Mouse (Mus musculus) ES-E14 (cell line): ENCODE results near the gene Ppp5c. TPM values are rescaled to one million over a fixed set of nuclear protein-coding genes. Genes with fewer than 3 reads are reported as not detected.
"Not testable (repeated sequence)": the region's sequence is repeated elsewhere in the genome, so short reads cannot be mapped to it uniquely, and the experiment has no call there.

Experiments used
- DNase-seq: peaks from one replicate; pipeline ENCODE4 v3.0.0-alpha.2; 2013; ENCODE audit warnings: low read depth, low spot score
- H3K27ac ChIP-seq: 2 replicates; pipeline ENCODE4 v1.5.1; 2012; ENCODE audit warnings: low read depth, mild to moderate bottlenecking, low read length, moderate library complexity, mixed read lengths; ENCODE audit not compliant: poor library complexity, insufficient read depth, severe bottlenecking
- H3K36me3 ChIP-seq: 2 replicates; pipeline ENCODE4 v1.6.1; 2012; ENCODE audit warnings: mild to moderate bottlenecking, low read length, moderate library complexity, mixed read lengths; ENCODE audit not compliant: control insufficient read depth, poor library complexity, insufficient read depth, severe bottlenecking
- H3K4me1 ChIP-seq, 2 experiments: fragments of 150-350 bp in 1 of 2; sonication (generic) in 1 of 2; 2 replicates each; pipeline ENCODE4 v1.6.1; 2012; ENCODE audit warnings: low read length in 2 of 2, mild to moderate bottlenecking in 1 of 2, mixed read lengths in 1 of 2; ENCODE audit not compliant: control insufficient read depth in 2 of 2, insufficient read depth in 2 of 2, poor library complexity in 1 of 2
- H3K4me3 ChIP-seq, 2 experiments: fragments of 150-350 bp in 1 of 2; sonication (generic) in 1 of 2; 2 replicates each; pipeline ENCODE4 v1.5.1; 2012; ENCODE audit warnings: low read length in 2 of 2, low read depth in 1 of 2, mild to moderate bottlenecking in 1 of 2, mixed read lengths in 1 of 2; ENCODE audit not compliant: insufficient read depth in 1 of 2, poor library complexity in 1 of 2, severe bottlenecking in 1 of 2
- H3K9ac ChIP-seq: 2 replicates; pipeline ENCODE4 v1.6.1; 2012; ENCODE audit warnings: low read depth, mild to moderate bottlenecking, low read length, mixed read lengths; ENCODE audit not compliant: poor library complexity, insufficient read depth, severe bottlenecking
- H3K9me3 ChIP-seq: fragments of 150-350 bp; sonication (generic); 2 replicates; pipeline ENCODE4 v1.6.1; 2012; ENCODE audit warnings: low read depth, mild to moderate bottlenecking, low read length; ENCODE audit not compliant: control insufficient read depth, insufficient read depth
- CHD2 ChIP-seq: IDR thresholded peaks from 2 replicates; pipeline ENCODE4 v1.6.1; 2014; ENCODE audit warnings: mild to moderate bottlenecking, low read depth, low read length, inconsistent platforms
- HCFC1 ChIP-seq: IDR thresholded peaks from 2 replicates; pipeline ENCODE4 v1.6.1; 2012; ENCODE audit warnings: low read length, inconsistent platforms, borderline replicate concordance; ENCODE audit not compliant: insufficient read depth
- MAFK ChIP-seq: IDR thresholded peaks from 2 replicates; pipeline ENCODE4 v1.6.1; 2014; ENCODE audit warnings: mild to moderate bottlenecking, low read depth, low read length, inconsistent platforms; ENCODE audit not compliant: insufficient read depth
- ZC3H11A ChIP-seq: IDR thresholded peaks from 2 replicates; pipeline ENCODE4 v1.6.1; 2012; ENCODE audit warnings: low read depth, mild to moderate bottlenecking, inconsistent platforms, low read length, borderline replicate concordance
- ZNF384 ChIP-seq: IDR thresholded peaks from 2 replicates; pipeline ENCODE4 v1.6.1; 2012; ENCODE audit warnings: low read depth, low read length, inconsistent platforms
- in situ Hi-C, 2 experiments: fragments of 600-800 bp; cut with MboI; formaldehyde crosslinking; loops; one replicate each; pipeline ENCODE4 v1.15.1; 2025; ENCODE audit warnings: low sequenced_read_pairs in 2 of 2, inconsistent platforms in 1 of 2; ENCODE audit not compliant: unreplicated experiment in 2 of 2
- total RNA-seq: library from RNA; depleted of rRNA; stranded (reverse); fragments of 300-350 nt; gene quantifications from 2 replicates; pipeline ENCODE4 v1.2.3, GENCODE M21; 2012; rRNA removed

Gene Ppp5c
- 112 and 127 TPM in 2 replicates for total RNA-seq

DNA sequence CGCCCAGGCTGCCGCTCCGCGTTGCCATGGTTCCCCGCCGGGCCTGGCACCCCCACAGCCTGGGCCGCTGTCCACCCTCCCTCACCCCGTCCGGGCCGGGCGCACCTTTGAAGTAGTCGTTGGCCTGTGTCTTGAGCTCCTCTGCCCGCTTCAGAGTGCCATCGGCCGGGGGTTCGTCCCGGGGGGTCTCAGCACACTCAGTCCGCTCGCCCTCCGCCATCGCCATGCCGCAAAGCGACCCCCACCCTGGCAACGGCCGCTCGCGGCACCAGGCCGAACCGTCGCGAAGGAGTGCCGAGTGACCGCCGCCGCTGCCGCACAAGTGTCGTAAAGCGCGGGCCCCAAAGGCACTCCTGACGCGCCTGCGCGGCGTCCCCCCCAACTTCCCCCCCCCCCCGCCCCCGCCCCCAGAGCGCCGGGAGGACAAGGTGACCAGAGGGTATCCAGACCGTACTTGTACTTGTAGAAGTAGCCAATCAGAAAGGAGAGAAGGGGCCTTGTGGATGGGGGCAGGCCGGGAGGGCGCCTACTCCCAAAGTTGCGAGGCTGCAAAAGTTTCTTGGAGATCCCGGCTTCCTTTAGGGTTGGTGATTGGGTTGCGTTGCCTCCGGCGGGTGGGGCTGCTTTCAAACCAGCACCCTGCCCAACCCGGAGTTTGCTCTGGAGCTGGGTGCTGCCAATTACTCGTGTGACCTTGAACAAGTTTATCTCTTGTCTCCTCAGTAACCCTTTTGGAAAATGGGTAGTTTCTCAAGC, at the start of gene Ppp5c:
Gene Ppp5c (minus strand): TSS at position 337 of the 756 bp plus-strand sequence.
- DNase-seq: peak; percentile 72
- in situ Hi-C loops: no loop called here
- Histone ChIP-seq H3K36me3 (peaks cover 27% of the 10 kb centered on the region; the same call in 1 of the 2 replicates), H3K27ac (peak within 1 kb of the TSS; percentile 71), H3K9ac (peak within 1 kb of the TSS; percentile 86), H3K9me3 (no peaks in the 10 kb centered on the region), H3K4me1 (peaks cover 0 to 14% of the 10 kb centered on the region in 2 experiments; a peak in 2 of 4 replicates), H3K4me3 (peak within 1 kb of the TSS; percentile 81 to 94)
- TF ChIP-seq HCFC1 (no peak), ZC3H11A (no peak), ZNF384 (no peak), MAFK (no peak)

DNA sequence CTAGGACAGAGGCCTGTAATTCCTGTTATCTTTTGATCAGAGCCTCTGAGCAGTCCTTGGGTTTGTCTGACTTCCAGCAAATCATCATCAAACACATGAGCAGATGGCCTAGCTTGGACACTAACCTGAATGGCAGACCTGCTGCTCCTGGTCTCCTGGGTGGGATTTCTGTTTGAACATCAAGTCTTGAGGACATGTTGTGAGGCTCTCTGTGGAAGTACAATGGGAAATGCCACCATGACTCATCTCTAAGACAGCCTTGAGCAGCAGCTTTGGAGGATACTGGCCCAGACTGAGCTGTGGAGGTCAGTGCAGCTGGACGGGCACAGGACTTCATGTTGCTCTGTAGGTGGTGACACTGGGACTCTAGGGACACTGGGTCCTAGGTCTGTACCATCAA, 48.8 kb upstream of the Ppp5c start:
- H3K9ac ChIP-seq: no peak overlapping the region
- H3K4me3 ChIP-seq: no peak overlapping the region
- peaks cover 0 to 4% of the 10 kb centered on the region in 2 experiments; a peak in 1 of 4 replicates for H3K4me1 ChIP-seq
- no peaks in the 10 kb centered on the region for H3K36me3 ChIP-seq
- no peaks in the 10 kb centered on the region for H3K9me3 ChIP-seq
- in situ Hi-C loops: loop anchor here in 1 of 2 experiments (25.0 kb wide), 1 partner anchor 836 kb away; no protein-coding TSS in a partner anchor
- no peak overlapping the region for H3K27ac ChIP-seq
- DNase-seq: no peak
- TF ChIP-seq MAFK (no peak), ZC3H11A (no peak), HCFC1 (no peak), CHD2 (no peak)

GRCm38 (mm10) chr7:17073904-17074615, 46.3 kb upstream of the Ppp5c start, which contains the start of gene Psg16:
TSS of gene Psg16 (plus strand) at chr7:17074040.
- Histone ChIP-seq H3K27ac (no peak within 1 kb of the TSS), H3K4me1 (peaks cover 0 to 4% of the 10 kb centered on the region in 2 experiments; a peak in 1 of 4 replicates), H3K9me3 (no peaks in the 10 kb centered on the region), H3K36me3 (no peaks in the 10 kb centered on the region), H3K4me3 (no peak within 1 kb of the TSS), H3K9ac (0 out of 2 replicates have a peak within 1 kb of the TSS, but pooled peaks have one; percentile 2)
- no peak for DNase-seq
- in situ Hi-C loops: no loop called here
- TF ChIP-seq ZC3H11A: peak; percentile 58; the same call in 1 of the 2 replicates
- TF ChIP-seq HCFC1: no peak

DNA sequence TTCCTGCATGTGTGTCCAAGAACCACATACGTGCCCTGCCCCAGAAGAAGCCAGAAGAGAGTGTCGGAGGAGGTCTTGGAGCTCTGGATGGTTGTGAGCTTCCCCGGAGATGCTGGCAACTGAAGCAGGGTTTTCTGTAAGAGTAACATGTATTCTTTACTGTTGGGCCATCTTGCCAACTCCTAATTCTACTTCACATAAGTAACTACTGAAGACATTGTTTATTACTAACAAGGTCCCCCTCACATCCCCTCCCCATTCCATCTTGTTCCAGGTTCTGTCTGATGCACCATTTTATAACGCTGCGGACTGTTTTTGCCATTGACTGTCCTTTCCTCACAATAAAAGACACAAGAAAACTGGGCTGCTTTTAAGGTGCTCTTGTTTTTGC, 45.8 kb upstream of the Ppp5c start:
- in situ Hi-C loops: no loop called here
- no peak for TF ChIP-seq CHD2
- no peak for TF ChIP-seq ZC3H11A
- TF ChIP-seq HCFC1: no peak
- TF ChIP-seq ZNF384: no peak
- TF ChIP-seq MAFK: no peak
- H3K4me3 ChIP-seq: no peak overlapping the region

DNA sequence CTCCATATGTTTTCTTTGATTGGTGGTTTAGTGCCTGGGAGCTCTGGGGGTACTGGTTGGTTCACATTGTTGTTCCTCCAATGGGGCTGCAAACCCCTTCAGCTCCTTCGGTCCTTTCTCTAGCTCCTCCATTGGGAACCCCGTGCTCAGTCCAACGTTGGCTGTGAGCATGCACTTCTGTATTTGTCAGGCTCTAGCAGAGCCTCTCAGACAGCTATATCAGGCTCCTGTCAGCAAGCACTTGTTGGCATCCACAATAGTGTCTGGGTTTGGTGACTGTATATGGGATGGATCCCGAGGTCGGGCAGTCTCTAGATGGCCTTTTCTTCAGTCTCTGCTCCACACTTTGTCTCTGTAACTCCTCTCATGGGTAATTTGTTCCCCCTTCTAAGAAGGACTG, 39.9 kb upstream of the Ppp5c start:
- not testable (repeated sequence) for H3K36me3 ChIP-seq, H3K4me3 ChIP-seq, H3K9ac ChIP-seq, DNase-seq, H3K9me3 ChIP-seq, H3K27ac ChIP-seq, H3K4me1 ChIP-seq
- in situ Hi-C loops: loop anchor here in 1 of 2 experiments (5.0 kb wide), 1 partner anchor 135 kb away; no protein-coding TSS in a partner anchor

More for the DNA sequence above, 45.8 kb upstream of the Ppp5c start:
- Histone ChIP-seq H3K36me3 (no peaks in the 10 kb centered on the region), H3K4me1 (peaks cover 0 to 4% of the 10 kb centered on the region in 2 experiments; a peak in 1 of 4 replicates), H3K27ac (no peak overlapping the region), H3K9ac (no peak overlapping the region), H3K9me3 (no peaks in the 10 kb centered on the region)
- DNase-seq: no peak
